Mouse (Mus musculus) olfactory bulb, adult 2 months (tissue): ENCODE measurements around the gene Hoxb2.

Source experiments
- CTCF ChIP-seq: fragments of 200-500 bp; IDR thresholded peaks from 2 replicates; pipeline ENCODE4 v1.5.1; 2012; ENCODE audit warnings: low read depth, mild to moderate bottlenecking, low read length, moderate library complexity; ENCODE audit not compliant: insufficient read depth
- POLR2A ChIP-seq: fragments of 200-500 bp; IDR thresholded peaks from 2 replicates; pipeline ENCODE4 v1.6.1; 2012; ENCODE audit warnings: mild to moderate bottlenecking, low read depth, low read length, moderate library complexity; ENCODE audit not compliant: insufficient read depth

DNA sequence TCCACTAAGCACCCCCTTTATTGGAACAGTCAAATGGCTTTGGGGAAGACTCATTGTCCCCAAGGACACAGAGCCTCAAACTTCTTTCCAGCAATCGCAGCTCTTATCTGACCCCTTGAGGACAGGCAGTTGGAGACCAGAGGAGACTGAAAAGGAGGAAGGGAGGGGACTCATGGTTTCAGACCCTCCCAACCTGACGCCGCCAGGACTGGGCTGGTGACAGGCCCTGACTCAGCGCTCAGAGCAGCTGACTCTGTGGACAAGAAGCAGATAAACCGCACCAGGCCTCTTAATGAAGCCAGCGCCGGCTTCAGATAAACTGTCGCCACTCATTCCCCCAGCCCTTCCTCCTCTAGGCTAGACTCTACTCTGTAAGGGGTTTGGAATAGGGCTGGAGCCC, 49.6 kb downstream of the Hoxb2 start:
- TF ChIP-seq CTCF (no peak), POLR2A (no peak)
